Mouse (Mus musculus) heart, adult 2 months (tissue): ENCODE measurements around the gene Lmtk2. TPM values are rescaled to one million over a fixed set of nuclear protein-coding genes. Genes with fewer than 3 reads are reported as not detected.

Source experiments
- DNase-seq, 2 experiments: peaks; one replicate each; pipeline ENCODE4 v3.0.0; 2021
- H3K27ac ChIP-seq: fragments of 200-600 bp; 2 replicates; pipeline ENCODE4 v1.8.1; 2022
- H3K27me3 ChIP-seq: fragments of 200-500 bp; 2 replicates; pipeline ENCODE4 v1.6.1; 2012; ENCODE audit warnings: mild to moderate bottlenecking, low read length, inconsistent platforms, mixed read lengths; ENCODE audit not compliant: control insufficient read depth, insufficient read depth
- H3K36me3 ChIP-seq: fragments of 200-500 bp; 2 replicates; pipeline ENCODE4 v1.6.1; 2012; ENCODE audit warnings: low read length, inconsistent platforms; ENCODE audit not compliant: control insufficient read depth, insufficient read depth
- H3K4me1 ChIP-seq: fragments of 200-500 bp; 2 replicates; pipeline ENCODE4 v1.6.1; 2011; ENCODE audit warnings: low read length; ENCODE audit not compliant: control insufficient read depth, insufficient read depth
- H3K4me3 ChIP-seq: fragments of 200-600 bp; 2 replicates; pipeline ENCODE4 v1.8.1; 2022
- H3K79me2 ChIP-seq: fragments of 200-500 bp; replicated peaks from 2 replicates; pipeline ENCODE4 v1.6.1; 2012; ENCODE audit warnings: mild to moderate bottlenecking, inconsistent platforms, low read length, moderate library complexity, mixed read lengths; ENCODE audit not compliant: control insufficient read depth, insufficient read depth
- H3K9ac ChIP-seq: fragments of 200-500 bp; 2 replicates; pipeline ENCODE4 v1.6.1; 2012; ENCODE audit warnings: low read depth, mild to moderate bottlenecking, control low read depth, inconsistent platforms, low read length, mixed read lengths
- CTCF ChIP-seq: fragments of 200-600 bp; IDR thresholded peaks from 2 replicates; pipeline ENCODE4 v1.8.1; 2022; ENCODE audit warnings: antibody characterized with exemption, mild to moderate bottlenecking, moderate library complexity
- EP300 ChIP-seq: fragments of 200-500 bp; IDR thresholded peaks from 2 replicates; pipeline ENCODE4 v1.6.1; 2011; ENCODE audit warnings: low read depth, low read length, control low read depth; ENCODE audit not compliant: insufficient read depth
- POLR2A ChIP-seq: fragments of 200-500 bp; IDR thresholded peaks from 2 replicates; pipeline ENCODE4 v1.6.1; 2011; ENCODE audit warnings: mild to moderate bottlenecking, low read depth, low read length, control low read depth; ENCODE audit not compliant: insufficient read depth
- WGBS: fragments of 180-500 bp; shearing (Covaris S2); methylation state at CpG from one replicate; pipeline ENCODE4 v1.1.7; 2018; 5-methylcytosine and 5-hydroxymethylcytosine counted together
- intact Hi-C: fragments of 180-260 bp; cut with DNase I; formaldehyde crosslinking; loops from one replicate; pipeline ENCODE4 v1.15.1; 2025
- polyA plus RNA-seq: library from polyadenylated mRNA; depleted of rRNA; stranded (reverse); fragments of >200 nt; gene quantifications from 2 replicates; pipeline ENCODE4 v1.2.3, GENCODE M21; 2012
- total RNA-seq, 2 experiments: library from RNA; stranded (reverse); gene quantifications; 2 replicates each; pipeline ENCODE4 v1.2.3; 2021

Lmtk2 gene
- total and polyA plus RNA-seq, 3 experiments: 12.5 to 30.3 (median 27.9) TPM

- no peak for DNase-seq
- Histone ChIP-seq H3K36me3 (no peaks in the 10 kb centered on the region), H3K9ac (no peak overlapping the region), H3K4me1 (peaks cover 4% of the 10 kb centered on the region), H3K27ac (no peak overlapping the region), H3K27me3 (no peaks in the 10 kb centered on the region), H3K4me3 (no peak overlapping the region), H3K79me2 (peaks cover 14% of the 10 kb centered on the region)
- intact Hi-C loops: no loop called here
- TF ChIP-seq POLR2A: no peak
- TF ChIP-seq EP300: no peak
- no peak for TF ChIP-seq CTCF
Observed at GRCm38 (mm10) chr5:144121489-144121888, 21.3 kb downstream of the Lmtk2 start.

GRCm38 (mm10) chr5:144125979-144126755 lies 25.9 kb downstream of the Lmtk2 start:
- Histone ChIP-seq H3K27me3 (no peaks in the 10 kb centered on the region), H3K27ac (no peak overlapping the region), H3K4me1 (peaks cover 4% of the 10 kb centered on the region), H3K36me3 (no peaks in the 10 kb centered on the region), H3K79me2 (peaks cover 7% of the 10 kb centered on the region), H3K9ac (no peak overlapping the region), H3K4me3 (no peak overlapping the region)
- no peak for TF ChIP-seq POLR2A
- no peak for TF ChIP-seq EP300
- no peak for TF ChIP-seq CTCF
- peak in 1 of 2 experiments; percentile 38 for DNase-seq
- intact Hi-C loops: no loop called here
- 72% methylated on average over 9 of the region's 9 CpGs for WGBS

- Histone ChIP-seq H3K79me2 (no peaks in the 10 kb centered on the region), H3K27ac (no peak overlapping the region), H3K9ac (no peak overlapping the region), H3K27me3 (no peaks in the 10 kb centered on the region), H3K4me1 (no peaks in the 10 kb centered on the region), H3K36me3 (no peaks in the 10 kb centered on the region), H3K4me3 (no peak overlapping the region)
- no peak for TF ChIP-seq EP300
- TF ChIP-seq CTCF: peak; percentile 16; the same call in 1 of the 2 replicates
- no peak for DNase-seq
- intact Hi-C loops: no loop called here
- WGBS: 91% methylated on average over 5 of the region's 5 CpGs
Observed at GRCm38 (mm10) chr5:144143531-144143930, 43.3 kb downstream of the Lmtk2 start.

GRCm38 (mm10) chr5:144146898-144147297 lies 46.7 kb downstream of the Lmtk2 start:
- Histone ChIP-seq H3K4me3 (no peak overlapping the region), H3K27ac (no peak overlapping the region), H3K9ac (no peak overlapping the region), H3K79me2 (no peaks in the 10 kb centered on the region), H3K36me3 (no peaks in the 10 kb centered on the region), H3K27me3 (no peaks in the 10 kb centered on the region), H3K4me1 (no peaks in the 10 kb centered on the region; the same call in 1 of the 2 replicates)
- no peak for DNase-seq
- intact Hi-C loops: no loop called here
- no peak for TF ChIP-seq EP300
- TF ChIP-seq CTCF: no peak
- TF ChIP-seq POLR2A: no peak

- Histone ChIP-seq H3K9ac (no peak overlapping the region), H3K4me3 (no peak overlapping the region), H3K79me2 (no peaks in the 10 kb centered on the region), H3K4me1 (no peaks in the 10 kb centered on the region; the same call in 1 of the 2 replicates), H3K27me3 (no peaks in the 10 kb centered on the region), H3K27ac (no peak overlapping the region), H3K36me3 (no peaks in the 10 kb centered on the region)
- no peak for DNase-seq
- intact Hi-C loops: no loop called here
- TF ChIP-seq EP300 (no peak), CTCF (no peak), POLR2A (no peak)
- WGBS: 70% methylated on average over 4 of the region's 4 CpGs
Observed at GRCm38 (mm10) chr5:144149530-144149929, 49.3 kb downstream of the Lmtk2 start.

- intact Hi-C loops: no loop called here
- H3K9ac ChIP-seq: no peak overlapping the region
- WGBS: 77% methylated on average over 4 of the region's 4 CpGs
- no peak for TF ChIP-seq POLR2A
- TF ChIP-seq EP300: no peak
- TF ChIP-seq CTCF: no peak
- H3K4me3 ChIP-seq: no peak overlapping the region
- no peaks in the 10 kb centered on the region for H3K27me3 ChIP-seq
- no peaks in the 10 kb centered on the region; the same call in 1 of the 2 replicates for H3K4me1 ChIP-seq
- H3K27ac ChIP-seq: no peak overlapping the region
- no peaks in the 10 kb centered on the region for H3K36me3 ChIP-seq
- no peaks in the 10 kb centered on the region for H3K79me2 ChIP-seq
- DNase-seq: no peak
Observed at GRCm38 (mm10) chr5:144151270-144151669, 51.0 kb downstream of the Lmtk2 start.
